Mouse (Mus musculus): ENCODE results near the gene Usp22. TPM values are rescaled to one million over a fixed set of nuclear protein-coding genes. Genes with fewer than 3 reads are reported as not detected.
A peak's percentile ranks its signal among the peaks of the same experiment; 100 is the strongest.

Usp22 gene
- 201 and 251 TPM in 2 replicates for polyA plus RNA-seq (2016; fragmentation: Nextera tagmentation; extraction: Ambion mirVana)

DNA sequence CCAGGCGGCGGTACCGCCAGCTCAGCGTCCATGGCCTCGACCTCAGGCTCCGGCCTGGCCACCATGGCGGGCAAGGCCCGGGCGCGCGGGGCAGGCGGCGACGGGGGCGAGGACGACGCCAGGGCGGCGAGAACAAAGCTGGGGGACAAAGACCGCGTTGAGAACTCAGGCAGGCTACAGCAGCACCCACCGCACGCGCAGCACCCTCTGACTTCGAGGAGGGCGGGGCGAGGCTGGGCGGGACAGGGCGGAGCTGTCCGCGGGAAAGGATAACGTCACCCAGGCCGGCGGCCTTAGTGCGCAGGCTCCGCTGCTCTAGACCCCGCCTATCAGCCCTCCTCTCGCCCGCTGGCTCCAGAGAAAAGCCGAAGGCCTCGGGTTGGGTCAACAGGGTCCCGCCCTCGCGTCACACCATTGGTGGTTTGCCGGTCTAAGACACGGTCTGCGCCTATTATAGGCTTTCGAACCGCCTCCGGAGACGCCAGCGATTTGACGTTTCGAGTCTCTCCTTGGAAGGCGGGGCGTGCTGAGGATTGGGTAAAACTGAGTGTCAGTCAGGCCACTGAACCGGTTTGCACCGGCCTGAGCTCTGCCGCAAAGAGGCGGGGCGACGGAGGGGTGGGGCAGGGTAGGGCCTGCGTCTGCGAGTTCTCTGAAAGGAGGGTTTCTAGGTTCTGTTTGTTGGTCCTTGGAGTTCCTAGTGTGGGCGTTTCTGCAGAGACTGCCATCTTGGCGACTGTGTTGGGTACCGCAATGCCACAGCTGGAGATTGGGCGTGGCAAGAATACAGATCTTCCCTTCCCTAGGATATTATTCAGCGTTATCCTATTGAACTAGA lies at the start of gene Usp22:
Usp22 (minus strand) TSS at position 235 of the 838 bp plus-strand sequence.
- WGBS, result under 1% methylated on average over 66 of the region's 69 CpGs
- peak within 1 kb of the TSS; percentile 97 for H3K27ac ChIP-seq (replicated peaks)
- peaks cover 32% of the 10 kb centered on the region for H3K4me1 ChIP-seq
- no peaks in the 10 kb centered on the region for H3K9me3 ChIP-seq (replicated peaks)
- peak within 1 kb of the TSS; percentile 89 for H3K4me3 ChIP-seq
- H3K27me3 ChIP-seq (ENCODE audit: low read depth, poor library complexity, severe bottlenecking), result no peaks in the 10 kb centered on the region
- peaks cover 13% of the 10 kb centered on the region for H3K36me3 ChIP-seq
- DNase-seq (ENCODE audit: low spot score), result peak; percentile 100

DNA sequence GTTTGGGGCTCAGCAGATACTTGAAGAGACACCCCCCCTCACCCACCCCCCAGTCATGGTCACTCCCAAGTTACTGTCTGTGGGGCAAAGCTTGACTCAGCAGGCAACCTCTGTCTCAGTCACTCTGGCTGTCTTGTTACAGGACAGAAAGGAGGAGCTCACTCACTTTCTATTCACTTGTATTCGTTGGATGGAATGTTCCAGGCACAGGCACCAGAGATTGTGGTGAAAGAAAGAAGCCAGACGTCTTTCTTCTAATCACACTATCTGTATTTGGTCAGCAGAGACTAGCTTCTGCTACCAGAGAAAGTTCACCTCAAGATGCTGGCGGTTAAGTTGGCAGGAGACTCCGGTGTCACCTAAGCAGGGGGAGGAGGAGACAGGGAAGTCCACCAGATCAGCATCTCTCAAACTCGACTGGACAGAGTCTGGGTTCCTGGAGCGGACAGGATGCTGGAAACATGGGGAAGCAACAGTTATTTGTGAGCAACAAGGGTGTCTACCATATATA lies 49.4 kb upstream of the Usp22 start:
- WGBS, result 78% methylated on average over 6 of the region's 6 CpGs

DNA sequence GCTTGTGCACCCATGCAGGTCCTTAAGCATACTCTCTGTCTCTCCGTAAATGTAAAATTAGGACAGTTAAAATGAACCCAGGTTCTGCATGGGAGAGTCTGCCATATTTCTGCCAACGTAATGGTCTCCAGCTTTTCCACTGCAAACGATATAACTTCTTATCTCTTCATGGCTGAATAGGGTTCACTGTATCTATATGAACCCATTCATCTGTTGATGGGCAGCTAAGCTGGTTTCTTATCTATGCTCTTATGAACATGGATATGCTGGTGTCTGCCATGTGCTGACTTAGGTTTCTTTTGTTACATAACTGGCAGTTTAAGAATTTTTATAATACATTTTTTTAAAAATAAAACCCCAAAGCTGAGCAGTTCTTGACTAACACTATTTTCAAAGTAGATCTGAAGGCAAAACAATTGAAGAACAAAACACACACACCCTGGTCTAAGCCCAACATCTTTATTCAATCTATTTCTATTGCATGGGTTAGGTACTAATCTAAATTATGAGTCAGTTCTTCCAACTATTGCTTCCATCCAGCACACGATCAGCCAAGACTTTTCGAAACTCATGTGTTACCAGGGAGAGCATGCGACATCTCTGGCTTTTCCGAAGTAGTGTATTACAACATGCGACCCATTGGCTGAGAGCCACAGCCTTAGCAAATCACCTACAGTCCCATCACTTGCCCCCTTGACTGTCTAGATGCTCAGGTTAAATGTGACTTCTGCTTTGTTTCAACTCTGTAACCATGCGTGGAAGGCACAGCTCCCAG lies 48.3 kb upstream of the Usp22 start:
- DNase-seq (ENCODE audit: low spot score), result no peak
- Histone ChIP-seq H3K27me3 (ENCODE audit: low read depth, poor library complexity, severe bottlenecking) (no peaks in the 10 kb centered on the region), H3K27ac (replicated peaks) (no peak overlapping the region), H3K4me1 (no peaks in the 10 kb centered on the region), H3K36me3 (no peaks in the 10 kb centered on the region), H3K4me3 (no peak overlapping the region), H3K9me3 (replicated peaks) (no peaks in the 10 kb centered on the region)
- WGBS, result 93% methylated on average over 9 of the region's 9 CpGs

More for the DNA sequence above, 49.4 kb upstream of the Usp22 start:
- Histone ChIP-seq H3K4me1 (no peaks in the 10 kb centered on the region), H3K9me3 (replicated peaks) (no peaks in the 10 kb centered on the region), H3K27ac (replicated peaks) (no peak overlapping the region), H3K4me3 (no peak overlapping the region), H3K27me3 (ENCODE audit: low read depth, poor library complexity, severe bottlenecking) (no peaks in the 10 kb centered on the region), H3K36me3 (no peaks in the 10 kb centered on the region)
- DNase-seq (ENCODE audit: low spot score), result no peak

DNA sequence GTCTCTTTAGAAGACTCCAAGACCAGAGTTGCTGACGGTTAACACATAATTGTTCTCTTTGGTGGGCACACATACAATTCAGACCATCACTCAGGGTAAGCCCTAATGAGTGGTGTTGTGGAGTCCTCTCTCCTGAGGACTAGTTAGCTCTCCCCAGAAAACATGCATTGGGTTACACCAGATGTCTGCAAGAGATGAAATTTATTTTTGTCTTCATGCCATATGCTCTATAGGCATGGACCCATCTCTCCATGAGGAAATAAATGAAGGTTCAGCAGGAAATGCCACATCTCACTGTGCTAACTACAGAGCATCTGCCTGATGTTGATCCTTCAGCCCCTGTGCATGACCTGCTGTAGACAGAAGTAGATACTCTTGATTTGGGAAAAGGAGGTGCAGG lies 47.2 kb upstream of the Usp22 start:
- Histone ChIP-seq H3K27me3 (ENCODE audit: low read depth, poor library complexity, severe bottlenecking) (no peaks in the 10 kb centered on the region), H3K36me3 (no peaks in the 10 kb centered on the region), H3K4me3 (no peak overlapping the region), H3K27ac (replicated peaks) (no peak overlapping the region), H3K9me3 (replicated peaks) (no peaks in the 10 kb centered on the region), H3K4me1 (no peaks in the 10 kb centered on the region)
- DNase-seq (ENCODE audit: low spot score), result no peak
- WGBS, result 86% methylated on average over 1 of the region's 1 CpGs

DNA sequence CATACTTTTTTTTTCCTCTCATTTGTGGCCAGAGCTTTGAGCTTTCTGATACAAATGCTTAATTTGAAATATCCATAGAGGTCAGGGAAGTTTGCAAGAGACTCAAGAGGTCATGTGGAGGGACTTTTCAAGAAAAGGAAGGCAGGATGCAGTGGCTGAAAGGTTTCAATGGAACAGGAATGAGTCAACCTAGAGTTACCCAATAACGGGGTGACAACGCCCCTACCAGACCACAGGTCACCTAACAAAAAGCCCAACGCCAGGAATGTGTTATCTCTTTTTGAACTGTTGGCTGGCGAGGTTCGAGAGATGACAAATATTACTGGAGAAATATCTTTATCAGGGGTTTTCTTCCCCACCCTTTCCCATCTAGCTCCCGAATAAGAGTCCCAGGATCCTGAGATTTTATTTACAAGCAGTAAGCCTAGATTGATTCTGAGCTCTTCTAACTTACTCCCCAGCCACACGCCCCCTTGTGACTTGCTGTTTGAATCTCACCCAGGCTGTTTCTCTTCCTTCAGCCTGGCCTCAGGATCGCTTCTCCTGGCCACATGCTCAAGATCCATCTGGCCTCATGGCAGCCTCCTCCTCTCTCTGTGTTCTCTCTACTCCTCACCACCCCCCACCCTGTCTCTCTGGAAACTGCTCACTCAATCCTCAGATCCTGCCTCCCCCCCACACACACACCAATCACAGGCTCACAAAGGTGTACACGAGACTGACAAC lies 45.5 kb upstream of the Usp22 start:
- no peak for DNase-seq (ENCODE audit: low spot score)
- Histone ChIP-seq H3K27me3 (ENCODE audit: low read depth, poor library complexity, severe bottlenecking) (no peaks in the 10 kb centered on the region), H3K36me3 (no peaks in the 10 kb centered on the region), H3K4me1 (no peaks in the 10 kb centered on the region), H3K9me3 (replicated peaks) (no peaks in the 10 kb centered on the region), H3K4me3 (no peak overlapping the region), H3K27ac (replicated peaks) (no peak overlapping the region)
- WGBS, result 75% methylated on average over 9 of the region's 9 CpGs

DNA sequence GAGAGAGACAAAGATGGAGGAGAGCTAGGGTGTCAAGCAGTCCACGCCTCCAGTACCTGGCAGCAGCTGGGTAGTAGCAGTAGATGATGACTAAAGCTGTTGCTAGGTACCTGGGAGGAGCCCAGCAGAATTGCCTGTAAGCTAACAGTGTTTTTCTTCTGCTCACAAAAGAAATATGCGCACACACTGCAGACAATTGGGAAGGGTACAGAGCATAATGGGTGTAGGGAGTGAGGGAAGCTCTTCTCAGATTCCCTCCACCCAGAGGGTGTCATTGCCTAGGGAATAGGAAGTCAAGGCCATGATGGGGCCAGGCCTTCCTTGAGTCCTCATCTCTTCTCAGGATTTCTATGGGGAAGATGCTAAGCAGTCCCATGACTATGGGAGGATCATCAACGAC lies 41.1 kb upstream of the Usp22 start:
- no peak overlapping the region for H3K27ac ChIP-seq (replicated peaks)
- WGBS, result 90% methylated on average over 3 of the region's 3 CpGs
- H3K4me3 ChIP-seq, result no peak overlapping the region
- peaks cover 5% of the 10 kb centered on the region for H3K4me1 ChIP-seq
- H3K9me3 ChIP-seq (replicated peaks), result no peaks in the 10 kb centered on the region
- DNase-seq (ENCODE audit: low spot score), result no peak
- H3K27me3 ChIP-seq (ENCODE audit: low read depth, poor library complexity, severe bottlenecking), result peaks cover 29% of the 10 kb centered on the region
- no peaks in the 10 kb centered on the region for H3K36me3 ChIP-seq

DNA sequence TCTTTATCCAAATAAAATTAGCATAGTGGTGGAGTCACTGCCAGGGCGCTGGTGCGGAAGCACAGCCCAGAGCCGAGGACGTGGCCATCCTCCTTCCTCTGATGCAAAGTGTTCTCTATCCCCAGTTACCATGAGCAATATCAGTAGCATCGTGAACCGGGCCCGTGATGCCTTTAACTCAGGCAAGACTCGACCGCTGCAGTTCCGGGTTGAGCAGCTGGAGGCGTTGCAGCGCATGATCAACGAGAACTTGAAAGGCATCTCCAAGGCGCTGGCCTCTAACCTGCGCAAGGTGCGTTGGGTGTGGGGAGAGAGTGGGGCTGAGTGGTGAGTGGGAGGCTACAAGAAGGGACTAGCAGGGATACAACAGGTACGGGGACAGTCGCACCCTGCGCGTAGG lies 37.2 kb upstream of the Usp22 start:
- WGBS, result 41% methylated on average over 20 of the region's 20 CpGs
- no peak overlapping the region for H3K4me3 ChIP-seq
- peaks cover 34% of the 10 kb centered on the region for H3K27me3 ChIP-seq (ENCODE audit: low read depth, poor library complexity, severe bottlenecking)
- no peaks in the 10 kb centered on the region for H3K36me3 ChIP-seq
- H3K9me3 ChIP-seq (replicated peaks), result no peaks in the 10 kb centered on the region
- no peak overlapping the region for H3K27ac ChIP-seq (replicated peaks)
- DNase-seq (ENCODE audit: low spot score), result no peak
- peaks cover 5% of the 10 kb centered on the region for H3K4me1 ChIP-seq

DNA sequence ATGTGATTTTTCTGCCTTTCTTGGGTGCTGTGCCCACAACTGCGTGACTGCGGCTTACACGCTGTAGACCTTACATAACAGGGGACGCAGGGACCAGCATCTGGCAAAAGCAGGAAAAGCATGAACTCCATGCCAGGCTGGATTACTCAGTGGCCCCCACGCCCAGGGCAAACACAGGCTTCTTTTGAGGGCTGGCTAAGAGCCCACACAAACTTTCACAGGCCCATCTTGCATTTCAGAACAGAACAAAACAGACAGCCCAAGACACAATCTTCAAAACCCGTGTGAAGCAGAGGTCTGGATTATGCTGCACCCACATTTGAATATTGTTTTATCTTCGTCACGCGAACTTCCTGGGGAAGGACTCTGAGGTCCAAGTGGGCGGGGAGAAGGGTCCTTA lies 33.5 kb upstream of the Usp22 start:
- H3K4me1 ChIP-seq, result peaks cover 5% of the 10 kb centered on the region
- no peaks in the 10 kb centered on the region for H3K36me3 ChIP-seq
- peaks cover 28% of the 10 kb centered on the region for H3K27me3 ChIP-seq (ENCODE audit: low read depth, poor library complexity, severe bottlenecking)
- DNase-seq (ENCODE audit: low spot score), result no peak
- H3K27ac ChIP-seq (replicated peaks), result no peak overlapping the region
- H3K9me3 ChIP-seq (replicated peaks), result no peaks in the 10 kb centered on the region
- 86% methylated on average over 10 of the region's 10 CpGs for WGBS
- H3K4me3 ChIP-seq, result no peak overlapping the region

DNA sequence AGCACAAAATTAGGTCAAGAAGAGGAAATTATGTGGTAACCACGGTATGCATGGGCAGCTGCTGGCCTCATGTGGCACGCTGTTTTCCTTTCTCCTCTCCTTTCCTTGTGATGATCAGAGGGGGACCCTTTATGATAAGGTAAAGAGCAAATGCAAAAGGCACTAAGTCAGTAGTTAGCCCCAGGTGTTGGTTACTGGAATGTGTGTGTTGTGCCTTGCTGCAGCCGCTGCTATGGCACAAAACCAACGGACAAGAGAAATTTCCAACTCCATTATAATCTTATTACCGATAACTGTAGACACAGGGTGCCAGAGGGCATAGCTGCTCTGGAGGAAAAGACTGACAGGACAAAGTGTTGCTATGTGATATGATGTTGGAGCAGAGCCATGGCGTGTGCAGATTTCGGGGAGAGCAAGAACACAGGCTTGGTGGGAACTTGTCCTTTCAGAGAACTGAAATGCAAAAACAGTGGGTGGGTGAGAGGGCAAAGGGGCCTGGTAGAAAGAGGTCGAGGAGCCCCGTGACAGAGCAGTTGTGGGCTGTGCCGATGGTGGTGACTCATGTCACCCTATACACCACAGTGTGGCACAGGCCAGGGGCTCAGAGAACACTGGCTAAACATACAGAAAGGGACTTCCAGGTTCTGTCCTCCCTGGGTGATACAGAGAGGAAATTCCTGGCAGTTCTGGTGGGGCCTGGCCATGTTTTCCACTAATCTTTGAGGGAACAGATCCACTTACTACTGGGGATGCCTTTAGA lies 32.8 kb upstream of the Usp22 start, which contains the start of gene Aldh3a1:
Aldh3a1 (plus strand) TSS at position 51 of the 760 bp plus-strand sequence.
- peaks cover 5% of the 10 kb centered on the region for H3K4me1 ChIP-seq
- no peak for DNase-seq (ENCODE audit: low spot score)
- H3K4me3 ChIP-seq, result no peak within 1 kb of the TSS
- H3K9me3 ChIP-seq (replicated peaks), result no peaks in the 10 kb centered on the region
- 77% methylated on average over 10 of the region's 10 CpGs for WGBS
- no peaks in the 10 kb centered on the region for H3K36me3 ChIP-seq
- peaks cover 22% of the 10 kb centered on the region for H3K27me3 ChIP-seq (ENCODE audit: low read depth, poor library complexity, severe bottlenecking)
- H3K27ac ChIP-seq (replicated peaks), result no peak within 1 kb of the TSS

DNA sequence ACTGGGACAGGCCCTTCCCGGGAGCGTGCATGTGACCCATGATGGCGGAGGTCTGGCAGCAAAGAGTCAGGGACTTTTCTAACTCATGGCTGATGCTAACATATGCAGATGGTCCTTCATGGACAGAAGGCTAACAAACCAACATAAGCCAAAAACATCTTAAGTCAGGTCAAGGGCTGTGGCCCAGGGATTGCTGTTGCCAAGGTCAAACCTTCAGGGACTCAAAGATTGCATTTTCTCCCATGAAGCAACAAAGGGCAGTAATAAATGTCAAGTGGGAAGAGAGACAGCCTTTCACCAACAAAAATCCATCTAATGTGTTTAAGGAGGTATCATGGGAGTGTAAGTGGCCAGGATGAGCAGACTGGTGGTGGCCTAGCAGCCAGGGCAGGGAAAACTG lies 31.3 kb upstream of the Usp22 start:
- 91% methylated on average over 3 of the region's 3 CpGs for WGBS
- Histone ChIP-seq H3K36me3 (no peaks in the 10 kb centered on the region), H3K4me1 (no peaks in the 10 kb centered on the region)

DNA sequence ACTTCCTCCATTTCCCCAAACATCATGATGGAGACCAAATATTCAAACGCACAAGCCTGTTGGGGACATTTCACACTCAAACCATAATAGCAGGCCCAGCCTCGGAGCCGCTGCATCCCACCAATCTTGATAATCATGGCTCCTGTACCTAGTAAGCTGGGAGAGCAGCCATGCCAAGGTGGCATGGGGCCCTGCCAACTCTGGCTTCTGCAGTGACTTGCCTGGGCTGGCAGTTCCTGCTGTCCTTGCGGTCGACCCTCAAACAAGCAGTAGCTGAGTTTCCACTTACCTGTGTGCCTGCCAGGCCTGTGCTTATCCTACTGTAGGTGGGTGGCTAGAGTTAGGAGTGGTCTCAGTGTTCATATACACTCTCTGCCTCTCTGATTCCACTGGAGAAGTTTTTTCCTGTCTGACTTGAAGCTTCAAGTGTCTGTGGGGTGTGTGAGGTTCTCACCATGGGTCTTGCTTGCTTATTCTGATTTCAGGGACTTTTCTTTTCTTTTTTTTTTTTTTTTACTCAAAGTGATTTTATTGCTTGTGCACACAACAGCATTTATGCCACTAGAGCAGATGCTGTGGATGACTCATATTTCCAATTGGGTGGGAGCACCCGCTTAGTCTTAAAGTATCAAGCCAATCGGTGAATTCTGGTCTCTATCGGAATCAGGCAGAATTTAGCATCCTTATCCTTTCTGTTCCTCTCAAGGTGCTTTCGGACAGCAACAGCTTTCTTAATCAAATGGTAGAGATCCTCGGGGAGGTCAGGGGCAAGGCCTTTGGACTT lies 30.5 kb upstream of the Usp22 start:
- 94% methylated on average over 10 of the region's 10 CpGs for WGBS
- Histone ChIP-seq H3K4me3 (no peak overlapping the region), H3K36me3 (no peaks in the 10 kb centered on the region), H3K9me3 (replicated peaks) (no peaks in the 10 kb centered on the region), H3K4me1 (no peaks in the 10 kb centered on the region), H3K27me3 (ENCODE audit: low read depth, poor library complexity, severe bottlenecking) (peaks cover under 1% of the 10 kb centered on the region; the same call in 1 of the 2 replicates), H3K27ac (replicated peaks) (no peak overlapping the region)
- no peak for DNase-seq (ENCODE audit: low spot score)

More for the DNA sequence above, 31.3 kb upstream of the Usp22 start:
- peaks cover 7% of the 10 kb centered on the region for H3K27me3 ChIP-seq (ENCODE audit: low read depth, poor library complexity, severe bottlenecking)
- no peak overlapping the region for H3K4me3 ChIP-seq
- no peak overlapping the region for H3K27ac ChIP-seq (replicated peaks)
- no peaks in the 10 kb centered on the region for H3K9me3 ChIP-seq (replicated peaks)
- no peak for DNase-seq (ENCODE audit: low spot score)

Measured in midbrain, embryonic 10.5 days (tissue).